Mouse (Mus musculus) B cell, adult (primary cell): ENCODE data around the gene Gpd2. TPM values are rescaled to one million over a fixed set of nuclear protein-coding genes. Genes with fewer than 3 reads are reported as not detected.

Experiments used
- total RNA-seq: library from RNA; stranded (reverse); gene quantifications from 4 replicates; pipeline ENCODE4 v1.2.4, GENCODE M21; 2023; ENCODE audit not compliant: inconsistent age

The Gpd2 gene
- total RNA-seq: 43.2 to 57.4 TPM (median 54.2 TPM) in 4 replicates

GRCm38 (mm10) chr2:57237475-57237919 is at the start of gene Gpd2:
TSS of gene Gpd2 (plus strand) at chr2:57237635.

Other genes starting within 250 kb of the Gpd2 start
- 30.9 to 42.2 TPM (median 36.2 TPM) in 4 replicates for gene Nr4a2, start 113.6 kb upstream of the Gpd2 start, total RNA-seq